Mouse (Mus musculus) liver, embryonic 14.5 days (tissue): ENCODE measurements around the gene Mical2.

Source experiments
- CTCF ChIP-seq: IDR thresholded peaks from 2 replicates; pipeline ENCODE4 v1.5.1; 2016; ENCODE audit warnings: antibody characterized with exemption, low read depth, control low read depth
- EP300 ChIP-seq: IDR thresholded peaks from 2 replicates; pipeline ENCODE4 v1.6.1; 2016; ENCODE audit warnings: antibody characterized with exemption, low read depth

DNA sequence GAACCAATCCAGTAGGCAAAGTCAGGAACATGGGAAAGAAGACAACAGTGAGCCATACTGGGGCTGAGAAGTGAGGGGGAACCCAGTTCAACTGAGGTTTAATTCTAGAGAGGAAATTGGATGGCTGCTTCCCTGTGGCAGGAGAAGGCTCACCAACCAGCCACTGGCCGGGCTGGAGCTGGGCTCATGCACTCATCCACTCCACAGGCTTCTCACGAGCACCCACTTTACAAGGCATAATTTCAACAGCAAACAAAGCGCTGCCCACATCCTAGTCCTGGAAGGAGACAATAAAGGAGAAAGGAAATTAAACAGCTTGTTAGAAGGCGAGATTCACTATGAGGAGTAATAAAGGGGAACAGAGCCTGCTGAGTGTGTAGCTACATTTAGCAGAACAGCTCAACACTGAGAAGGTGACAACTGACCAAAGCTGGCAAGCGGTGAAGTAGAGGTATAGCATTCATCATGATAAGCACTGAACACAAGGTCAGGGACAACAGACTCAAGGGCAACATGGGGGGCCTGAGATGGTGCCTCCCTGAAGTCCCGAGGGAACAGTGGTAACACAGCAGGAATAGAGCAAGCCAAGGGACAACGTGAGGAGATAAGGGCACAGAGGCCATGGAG is 137.0 kb downstream of the Mical2 start:
- TF ChIP-seq CTCF (no peak), EP300 (no peak)
